In genomic region chr11:24257741-24258140, GRCm38 (mm10) we compare ENCODE assay signal across 23 mouse cellular contexts.
A peak's percentile ranks its signal among the peaks of the same experiment; 100 is the strongest.
DNase-seq lines count a peak whose midpoint lies in the region; ATAC-seq and TF ChIP-seq lines count a peak whose summit lies in the region.
"Had no signal": no experiment of that assay in that cellular context is flagged by ENCODE, and none has a peak within 500 bp of the region (broad histone marks: within the 10 kb centered on the region; RNA-seq: fewer than 3 reads in every experiment).

No protein-coding gene starts in this region.

- H3K4me3 ChIP-seq in heart, postnatal 0 days (ENCODE audit: low read depth, low read length) = no peak overlapping the region
- H3K4me3 ChIP-seq in liver, postnatal 0 days (ENCODE audit: low read depth, low read length) = no peak overlapping the region
- no peak overlapping the region for H3K4me3 ChIP-seq in liver, embryonic 11.5 days (ENCODE audit: low read depth, low read length)
- H3K4me3 ChIP-seq: forebrain, embryonic 13.5 days; heart, embryonic 15.5 days; hindbrain, embryonic 12.5 days; limb, embryonic 15.5 days; midbrain, embryonic 10.5 days; neural tube, embryonic 13.5 days; stomach, embryonic 15.5 days had no signal

- no peak for DNase-seq in heart, postnatal 0 days (ENCODE audit: low spot score)
- DNase-seq in heart, adult 11 months = no peak
- DNase-seq in liver, postnatal 0 days = no peak
- no peak for DNase-seq in liver, embryonic 11.5 days (ENCODE audit: low spot score)
- DNase-seq in brain, embryonic 14.5 days (ENCODE audit: low read depth) = no peak
- DNase-seq in ovary, postnatal 36 days (ENCODE audit: low spot score) = no peak
- no peak for DNase-seq in layer of hippocampus, postnatal 25 days (ENCODE audit: extremely low spot score in 1 of 2, low spot score in 1 of 2)
- DNase-seq: adrenal gland, postnatal 25 days; cerebellum, postnatal 14 days; kidney, adult 11 months; kidney, postnatal 36 days; lung, postnatal 14 days; right cerebral cortex, postnatal 25 days had no signal

- no peaks in the 10 kb centered on the region for H3K4me1 ChIP-seq in heart, postnatal 0 days (ENCODE audit: control insufficient read depth, insufficient read depth)
- H3K4me1 ChIP-seq in liver, postnatal 0 days (ENCODE audit: insufficient read depth) = no peaks in the 10 kb centered on the region; the same call in none of the 2 replicates
- H3K4me1 ChIP-seq in liver, embryonic 11.5 days (replicated peaks; ENCODE audit: control insufficient read depth, insufficient read depth, low read length) = no peaks in the 10 kb centered on the region
- H3K4me1 ChIP-seq: forebrain, embryonic 13.5 days; heart, embryonic 15.5 days; limb, embryonic 15.5 days; midbrain, embryonic 10.5 days; stomach, embryonic 15.5 days had no signal

- H3K27me3 ChIP-seq in heart, postnatal 0 days (ENCODE audit: control insufficient read depth, insufficient read depth, low read length) = no peaks in the 10 kb centered on the region
- H3K27me3 ChIP-seq in liver, postnatal 0 days (ENCODE audit: insufficient read depth, low read length) = no peaks in the 10 kb centered on the region
- H3K27me3 ChIP-seq in liver, embryonic 11.5 days (replicated peaks; ENCODE audit: control insufficient read depth, insufficient read depth, low read length) = no peaks in the 10 kb centered on the region
- H3K27me3 ChIP-seq: forebrain, embryonic 13.5 days; heart, embryonic 15.5 days; hindbrain, embryonic 12.5 days; limb, embryonic 15.5 days; neural tube, embryonic 13.5 days; Patski; stomach, embryonic 15.5 days had no signal

- no peak for TF ChIP-seq EP300 in heart, postnatal 0 days (IDR thresholded peaks at IDR 0.05; ENCODE audit: low read depth)
- no peak for TF ChIP-seq EP300 in liver, postnatal 0 days (IDR thresholded peaks at IDR 0.05; ENCODE audit: low read depth)

- no peak for TF ChIP-seq POLR2A in brain, embryonic 14.5 days (IDR thresholded peaks at IDR 0.05; ENCODE audit: borderline replicate concordance, extremely low read depth, insufficient read depth, insufficient read length, poor library complexity, severe bottlenecking)

- peak; percentile 31 for TF ChIP-seq CTCF in heart, postnatal 0 days (IDR thresholded peaks at IDR 0.05; ENCODE audit: low read depth)
- peak; percentile 55 for TF ChIP-seq CTCF in liver, postnatal 0 days (IDR thresholded peaks at IDR 0.05; ENCODE audit: low read depth)
- 0 out of 2 replicates have a peak, but pooled peaks have one; percentile 13 for TF ChIP-seq CTCF in brain, embryonic 14.5 days (IDR thresholded peaks at IDR 0.05; ENCODE audit: borderline replicate concordance, extremely low read depth, insufficient read depth, insufficient read length)

- ATAC-seq in heart, postnatal 0 days (ENCODE audit: insufficient read depth, low read depth) = no peak
- no peak for ATAC-seq in liver, postnatal 0 days
- ATAC-seq in liver, embryonic 11.5 days (replicated peaks; ENCODE audit: low FRiP score) = no peak
- peak; percentile 59; the same call in 1 of the 2 replicates for ATAC-seq in neutrophil, adult 5-6 weeks (ENCODE audit: extremely low read depth, insufficient number of reproducible peaks, low FRiP score, poor library complexity, severe bottlenecking)
- ATAC-seq: activated CD4-positive, CD25-positive, alpha-beta regulatory T cell, adult 4 months; forebrain, embryonic 13.5 days; Patski had no signal

- H3K9ac ChIP-seq in heart, postnatal 0 days (replicated peaks; ENCODE audit: low read depth, low read length) = no peak overlapping the region
- H3K9ac ChIP-seq in liver, postnatal 0 days (replicated peaks) = no peak overlapping the region
- H3K9ac ChIP-seq in liver, embryonic 11.5 days (ENCODE audit: low read depth, low read length) = no peak overlapping the region
- H3K9ac ChIP-seq: forebrain, embryonic 13.5 days; heart, embryonic 15.5 days; hindbrain, embryonic 12.5 days; limb, embryonic 15.5 days; neural tube, embryonic 13.5 days; stomach, embryonic 15.5 days had no signal

- H3K27ac ChIP-seq in heart, postnatal 0 days (ENCODE audit: low read depth) = no peak overlapping the region
- no peak overlapping the region for H3K27ac ChIP-seq in liver, postnatal 0 days (ENCODE audit: low read depth)
- H3K27ac ChIP-seq in liver, embryonic 11.5 days (ENCODE audit: low read depth, low read length) = no peak overlapping the region
- H3K27ac ChIP-seq: forebrain, embryonic 13.5 days; heart, embryonic 15.5 days; hindbrain, embryonic 12.5 days; limb, embryonic 15.5 days; midbrain, embryonic 10.5 days; neural tube, embryonic 13.5 days; stomach, embryonic 15.5 days had no signal

- no peaks in the 10 kb centered on the region for H3K36me3 ChIP-seq in heart, postnatal 0 days (replicated peaks; ENCODE audit: control insufficient read depth, insufficient read depth, low read length)
- H3K36me3 ChIP-seq in liver, postnatal 0 days (replicated peaks; ENCODE audit: insufficient read depth, low read length) = no peaks in the 10 kb centered on the region
- no peaks in the 10 kb centered on the region for H3K36me3 ChIP-seq in liver, embryonic 11.5 days (ENCODE audit: control insufficient read depth, insufficient read depth, low read length)
- H3K36me3 ChIP-seq: heart, embryonic 15.5 days; hindbrain, embryonic 12.5 days; limb, embryonic 15.5 days; midbrain, embryonic 10.5 days; neural tube, embryonic 13.5 days; stomach, embryonic 15.5 days had no signal

- H3K4me2 ChIP-seq in heart, postnatal 0 days (ENCODE audit: low read depth, low read length) = no peak overlapping the region
- H3K4me2 ChIP-seq in liver, postnatal 0 days (ENCODE audit: low read depth, low read length) = no peak overlapping the region
- H3K4me2 ChIP-seq in liver, embryonic 11.5 days = no peak overlapping the region
- H3K4me2 ChIP-seq: forebrain, embryonic 13.5 days; heart, embryonic 15.5 days; hindbrain, embryonic 12.5 days; limb, embryonic 15.5 days; neural tube, embryonic 13.5 days; stomach, embryonic 15.5 days had no signal

- H3K9me3 ChIP-seq in heart, postnatal 0 days (replicated peaks; ENCODE audit: control insufficient read depth, low read length) = no peaks in the 10 kb centered on the region
- no peaks in the 10 kb centered on the region for H3K9me3 ChIP-seq in liver, postnatal 0 days (ENCODE audit: low read length)
- no peaks in the 10 kb centered on the region for H3K9me3 ChIP-seq in liver, embryonic 11.5 days (ENCODE audit: control insufficient read depth, low read length)
- H3K9me3 ChIP-seq: forebrain, embryonic 13.5 days; heart, embryonic 15.5 days; hindbrain, embryonic 12.5 days; limb, embryonic 15.5 days; midbrain, embryonic 10.5 days; neural tube, embryonic 13.5 days; stomach, embryonic 15.5 days had no signal
